Mouse (Mus musculus) E14TG2a.4 (cell line): ENCODE measurements at regions not wholly inside any gene's neighbourhood (a gene's known extent, or its start where the extent isn't known, plus 50 kb on each side); places are given as distances from the start of the nearest gene placed in this dataset.

Experiments used
- CTCF ChIP-seq: conservative IDR thresholded peaks from 2 replicates; pipeline ENCODE4 v1.5.1; 2014; ENCODE audit warnings: low read length
- NANOG ChIP-seq: IDR thresholded peaks from 2 replicates; pipeline ENCODE4 v1.6.1; 2014; ENCODE audit warnings: borderline replicate concordance, low read length, mixed read lengths

DNA sequence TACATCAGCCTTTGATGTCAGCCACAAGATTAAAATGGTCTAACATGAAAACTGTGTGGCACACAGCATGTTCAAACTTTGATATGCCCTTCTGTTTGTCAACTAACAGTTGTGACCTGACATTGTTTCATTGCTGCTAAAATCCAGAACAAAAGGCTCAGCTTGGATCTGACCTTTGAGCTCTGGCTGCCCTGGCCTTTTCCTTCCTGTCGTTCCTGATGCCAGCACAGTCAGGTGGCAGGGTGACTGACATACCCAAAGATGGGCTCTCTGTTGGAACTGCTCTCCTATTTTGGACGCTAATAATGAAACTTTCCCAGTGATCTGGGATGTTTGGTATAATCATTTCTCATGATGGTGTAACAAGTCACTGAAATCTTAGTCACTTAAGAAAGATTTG lies 416.8 kb upstream of the Mki67 start:
- TF ChIP-seq CTCF (no peak), NANOG (no peak)
